Mouse (Mus musculus) midbrain, embryonic 13.5 days (tissue): ENCODE measurements around the gene She. TPM values are rescaled to one million over a fixed set of nuclear protein-coding genes. Genes with fewer than 3 reads are reported as not detected.

Experiments used
- ATAC-seq: fragments of 200-750 bp; cut with Nextera tagmentation; 2 replicates; pipeline ENCODE4 v1.8.0; 2017; ENCODE audit warnings: mild to moderate bottlenecking, moderate TSS enrichment, moderate library complexity
- H3K27ac ChIP-seq: fragments of 300-500 bp; sonication (generic); 2 replicates; pipeline ENCODE4 v1.5.1; 2015; ENCODE audit warnings: inconsistent platforms, mild to moderate bottlenecking, moderate library complexity
- H3K27me3 ChIP-seq: fragments of 300-500 bp; sonication (generic); 2 replicates; pipeline ENCODE4 v1.6.1; 2015; ENCODE audit warnings: mild to moderate bottlenecking, inconsistent platforms
- H3K36me3 ChIP-seq: fragments of 300-500 bp; sonication (generic); 2 replicates; pipeline ENCODE4 v1.6.1; 2015; ENCODE audit warnings: mild to moderate bottlenecking, inconsistent platforms
- H3K4me1 ChIP-seq: fragments of 300-500 bp; sonication (generic); replicated peaks from 2 replicates; pipeline ENCODE4 v1.6.1; 2015; ENCODE audit warnings: inconsistent platforms
- H3K4me2 ChIP-seq: fragments of 300-500 bp; sonication (generic); replicated peaks from 2 replicates; pipeline ENCODE4 v1.6.1; 2015; ENCODE audit warnings: moderate library complexity, mild to moderate bottlenecking, inconsistent platforms
- H3K4me3 ChIP-seq: fragments of 300-500 bp; sonication (generic); replicated peaks from 2 replicates; pipeline ENCODE4 v1.5.1; 2015; ENCODE audit warnings: mild to moderate bottlenecking, inconsistent platforms
- H3K9ac ChIP-seq: fragments of 300-500 bp; sonication (generic); replicated peaks from 2 replicates; pipeline ENCODE4 v1.6.1; 2015; ENCODE audit warnings: mild to moderate bottlenecking, inconsistent platforms
- H3K9me3 ChIP-seq: fragments of 300-500 bp; sonication (generic); 2 replicates; pipeline ENCODE4 v1.6.1; 2016; ENCODE audit warnings: mild to moderate bottlenecking, inconsistent platforms
- WGBS: fragments of 180-500 bp; shearing (Covaris S2); methylation state at CpG from one replicate; pipeline ENCODE4 v1.1.7; 2015; 5-methylcytosine and 5-hydroxymethylcytosine counted together
- polyA plus RNA-seq: library from polyadenylated mRNA; unstranded; fragments of >200 nt; fragmentation: Nextera tagmentation; extraction: Ambion mirVana; gene quantifications from 2 replicates; pipeline ENCODE4 v1.2.1, GENCODE M21; 2015

The She gene
- polyA plus RNA-seq, 1 experiment from 2014 or later: 1.6 TPM

DNA sequence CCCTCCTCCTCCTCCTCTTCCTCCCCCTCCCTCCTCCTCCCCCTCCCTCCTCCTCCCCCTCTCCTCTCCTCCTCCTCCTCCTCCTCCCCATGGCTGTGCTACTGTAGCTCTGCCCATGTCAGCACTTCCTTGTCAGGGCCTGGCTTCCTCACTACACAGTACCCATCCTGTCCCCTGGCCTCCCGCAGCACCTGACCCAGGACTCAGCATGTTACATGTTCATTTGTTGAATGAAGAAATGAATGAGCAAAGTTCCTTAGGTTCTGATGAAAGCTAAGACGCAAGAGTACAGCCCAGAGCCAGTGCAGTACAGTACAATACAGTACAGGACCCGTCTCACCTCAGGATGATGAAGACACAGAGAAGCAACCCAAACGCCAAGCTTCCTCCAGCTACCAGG, 45.3 kb downstream of the She start:
- H3K4me3 ChIP-seq: no peak overlapping the region
- H3K4me1 ChIP-seq: 0 out of 2 replicates have a peak, but pooled peaks cover 6% of the 10 kb centered on the region
- H3K27me3 ChIP-seq: peaks cover 43% of the 10 kb centered on the region
- 0 out of 2 replicates have a peak, but pooled peaks cover 3% of the 10 kb centered on the region for H3K9me3 ChIP-seq
- no peak overlapping the region for H3K4me2 ChIP-seq
- no peak for ATAC-seq
- WGBS: 75% methylated on average over 4 of the region's 4 CpGs
- no peak overlapping the region for H3K27ac ChIP-seq
- H3K36me3 ChIP-seq: no peaks in the 10 kb centered on the region
- no peak overlapping the region for H3K9ac ChIP-seq

- no peak for ATAC-seq
- no peak overlapping the region for H3K27ac ChIP-seq
- no peak overlapping the region for H3K4me3 ChIP-seq
- H3K9ac ChIP-seq: no peak overlapping the region
- H3K4me1 ChIP-seq: 0 out of 2 replicates have a peak, but pooled peaks cover 6% of the 10 kb centered on the region
- no peaks in the 10 kb centered on the region for H3K36me3 ChIP-seq
- peaks cover 42% of the 10 kb centered on the region for H3K27me3 ChIP-seq
- WGBS: 81% methylated on average over 8 of the region's 8 CpGs
- H3K9me3 ChIP-seq: 0 out of 2 replicates have a peak, but pooled peaks cover 3% of the 10 kb centered on the region
- H3K4me2 ChIP-seq: no peak overlapping the region
These were observed 46.0 kb downstream of the She start for GRCm38 (mm10) chr3:89877129-89877528.

- no peaks in the 10 kb centered on the region for H3K9me3 ChIP-seq
- H3K27me3 ChIP-seq: peaks cover 41% of the 10 kb centered on the region
- H3K36me3 ChIP-seq: no peaks in the 10 kb centered on the region
- H3K4me2 ChIP-seq: no peak overlapping the region
- H3K4me1 ChIP-seq: 0 out of 2 replicates have a peak, but pooled peaks cover 6% of the 10 kb centered on the region
- 4% methylated on average over 3 of the region's 3 CpGs for WGBS
- H3K27ac ChIP-seq: no peak overlapping the region
- H3K4me3 ChIP-seq: no peak overlapping the region
- H3K9ac ChIP-seq: no peak overlapping the region
- ATAC-seq: no peak
These were observed 47.3 kb downstream of the She start for GRCm38 (mm10) chr3:89878456-89878855.

- Histone ChIP-seq H3K9me3 (no peaks in the 10 kb centered on the region), H3K9ac (no peak overlapping the region), H3K27me3 (peaks cover 41% of the 10 kb centered on the region), H3K27ac (no peak overlapping the region), H3K4me1 (0 out of 2 replicates have a peak, but pooled peaks cover 6% of the 10 kb centered on the region), H3K36me3 (no peaks in the 10 kb centered on the region), H3K4me2 (no peak overlapping the region), H3K4me3 (no peak overlapping the region)
- WGBS: 65% methylated on average over 3 of the region's 3 CpGs
- ATAC-seq: no peak
These were observed 48.2 kb downstream of the She start for GRCm38 (mm10) chr3:89879326-89879725.

DNA sequence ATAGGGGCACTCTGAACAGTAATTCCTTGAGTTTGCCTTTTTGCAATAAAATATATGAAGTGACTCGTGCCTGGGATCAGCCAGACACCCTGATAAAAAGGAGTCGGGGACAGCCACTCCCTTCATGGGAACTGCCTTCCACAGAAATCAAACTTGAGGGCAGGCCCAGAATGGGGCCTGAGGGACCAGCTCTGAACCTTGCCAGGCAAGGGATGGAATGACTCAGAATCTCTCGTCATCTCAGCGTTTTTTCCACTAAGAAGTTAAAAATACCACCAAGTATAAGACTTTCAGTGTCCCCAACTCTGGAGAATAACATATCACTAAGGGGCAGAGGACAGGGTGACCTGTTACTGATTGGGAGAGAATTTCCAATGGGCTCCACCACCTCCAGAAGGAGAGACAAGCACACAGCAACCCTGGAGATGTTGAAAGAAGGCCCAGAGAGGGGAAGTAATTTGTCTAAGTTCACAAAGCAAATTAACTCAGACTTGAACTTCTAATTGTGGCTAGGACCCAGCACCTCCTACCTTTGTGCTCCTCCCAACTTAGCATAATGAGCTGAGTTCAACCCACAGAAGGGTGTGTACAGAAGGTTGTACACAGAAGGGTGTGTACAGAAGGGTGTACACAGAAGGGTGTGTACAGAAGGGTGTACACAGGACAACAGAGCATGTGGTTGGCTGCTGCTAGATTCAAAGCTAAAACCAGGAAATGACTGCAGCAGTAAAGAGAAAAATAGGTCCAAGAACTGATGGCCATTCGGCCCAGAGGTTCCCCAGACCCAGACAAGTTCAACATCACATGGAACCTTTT, 49.1 kb downstream of the She start:
- Histone ChIP-seq H3K36me3 (no peaks in the 10 kb centered on the region), H3K27me3 (peaks cover 41% of the 10 kb centered on the region), H3K27ac (no peak overlapping the region), H3K9ac (no peak overlapping the region), H3K4me2 (no peak overlapping the region), H3K9me3 (no peaks in the 10 kb centered on the region), H3K4me1 (0 out of 2 replicates have a peak, but pooled peaks cover 6% of the 10 kb centered on the region), H3K4me3 (no peak overlapping the region)
- whole genome bisulfite sequencing: 86% methylated on average over 5 of the region's 5 CpGs
- no peak for ATAC-seq

DNA sequence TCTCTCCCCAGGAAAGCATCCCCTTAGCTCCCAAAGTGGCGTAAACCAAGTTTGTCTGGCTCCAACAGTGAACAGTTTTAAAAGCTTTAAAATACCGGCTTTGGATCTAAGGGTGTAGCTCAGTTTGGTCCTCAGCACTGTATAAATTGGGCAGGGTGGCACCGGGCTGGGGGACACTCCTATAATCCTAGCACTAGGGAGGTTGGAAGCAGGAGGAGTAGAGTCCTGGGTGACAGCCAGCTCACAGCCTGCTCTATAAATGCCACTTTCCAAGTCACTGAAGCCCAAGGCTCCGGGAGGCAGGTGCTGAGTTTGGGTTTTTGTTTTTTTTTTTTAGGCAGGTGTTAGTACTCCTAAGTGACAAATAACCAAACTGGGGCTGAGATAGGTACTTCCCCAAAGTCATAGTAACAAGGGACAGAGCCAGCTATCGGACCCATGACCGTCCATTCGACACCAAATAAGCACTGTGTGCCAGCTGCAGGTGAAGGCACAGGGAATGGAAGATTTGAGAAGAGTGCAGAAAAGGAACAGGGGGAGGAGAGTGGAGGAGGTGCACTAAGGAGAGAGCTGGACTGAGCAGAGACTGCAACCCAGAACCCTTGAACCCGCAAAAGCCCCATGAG, 51.5 kb downstream of the She start:
- WGBS: 78% methylated on average over 8 of the region's 8 CpGs
- Histone ChIP-seq H3K4me2 (no peak overlapping the region), H3K36me3 (no peaks in the 10 kb centered on the region), H3K9ac (no peak overlapping the region), H3K27ac (no peak overlapping the region), H3K27me3 (peaks cover 21% of the 10 kb centered on the region), H3K9me3 (no peaks in the 10 kb centered on the region), H3K4me3 (no peak overlapping the region), H3K4me1 (0 out of 2 replicates have a peak, but pooled peaks cover 6% of the 10 kb centered on the region)
- no peak for ATAC-seq

DNA sequence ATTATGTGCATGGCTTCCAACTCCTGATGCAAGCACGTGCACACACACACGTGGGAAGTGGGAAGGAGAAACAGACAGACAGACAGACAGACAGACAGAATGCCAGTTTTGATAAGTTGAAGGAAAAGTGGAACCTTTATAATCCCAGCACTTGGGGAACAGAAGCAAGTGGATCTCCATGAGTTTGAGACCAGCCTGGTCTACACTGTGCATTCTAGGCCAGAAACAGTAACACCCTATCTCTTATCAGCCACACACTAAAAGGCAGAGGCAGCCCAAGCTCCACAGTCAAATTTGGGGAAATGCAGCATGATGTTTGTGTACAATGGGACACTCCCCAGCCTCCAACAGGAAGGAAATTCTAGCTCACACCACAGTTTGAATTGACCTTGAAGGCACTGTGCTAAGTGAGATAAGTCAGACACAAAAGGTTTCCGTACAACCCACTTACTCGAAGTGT, 52.4 kb downstream of the She start:
- 88% methylated on average over 4 of the region's 4 CpGs for WGBS
- H3K27me3 ChIP-seq: peaks cover 19% of the 10 kb centered on the region
- no peak overlapping the region for H3K4me2 ChIP-seq
- ATAC-seq: no peak
- no peaks in the 10 kb centered on the region for H3K9me3 ChIP-seq
- H3K36me3 ChIP-seq: no peaks in the 10 kb centered on the region
- H3K27ac ChIP-seq: no peak overlapping the region
- H3K4me3 ChIP-seq: no peak overlapping the region
- no peak overlapping the region for H3K9ac ChIP-seq
- 0 out of 2 replicates have a peak, but pooled peaks cover 2% of the 10 kb centered on the region for H3K4me1 ChIP-seq

DNA sequence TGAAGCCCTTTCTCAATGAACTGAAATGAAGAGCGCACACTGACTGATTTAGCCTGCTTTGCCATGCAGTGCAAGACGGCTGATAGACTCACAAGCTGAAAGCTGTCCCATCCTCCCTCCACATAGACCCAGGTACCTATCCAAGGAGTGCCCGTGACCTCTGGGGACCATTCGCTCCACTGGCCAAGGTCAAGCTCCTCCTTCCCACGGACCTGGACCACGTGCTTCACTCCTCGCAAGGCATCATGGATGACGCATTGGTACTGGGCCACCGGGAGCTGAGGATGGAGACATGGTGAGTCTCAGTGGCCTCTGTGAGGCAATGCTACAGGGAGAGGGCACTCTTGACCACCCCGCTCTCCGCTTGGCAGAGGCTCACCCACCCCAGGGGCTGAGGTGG, 54.6 kb downstream of the She start:
- no peak for ATAC-seq
- H3K27me3 ChIP-seq: peaks cover 6% of the 10 kb centered on the region
- no peaks in the 10 kb centered on the region for H3K9me3 ChIP-seq
- no peak overlapping the region for H3K9ac ChIP-seq
- no peaks in the 10 kb centered on the region for H3K4me1 ChIP-seq
- no peak overlapping the region for H3K4me3 ChIP-seq
- no peaks in the 10 kb centered on the region for H3K36me3 ChIP-seq
- H3K27ac ChIP-seq: no peak overlapping the region
- 92% methylated on average over 11 of the region's 11 CpGs for WGBS
- no peak overlapping the region for H3K4me2 ChIP-seq

GRCm38 (mm10) chr3:89887582-89888230, 56.5 kb downstream of the She start:
- H3K9me3 ChIP-seq: no peaks in the 10 kb centered on the region
- ATAC-seq: no peak
- WGBS: 94% methylated on average over 7 of the region's 7 CpGs
- H3K27ac ChIP-seq: no peak overlapping the region
- no peaks in the 10 kb centered on the region for H3K27me3 ChIP-seq
- H3K4me2 ChIP-seq: no peak overlapping the region
- no peak overlapping the region for H3K4me3 ChIP-seq
- H3K9ac ChIP-seq: no peak overlapping the region
- H3K36me3 ChIP-seq: no peaks in the 10 kb centered on the region
- no peaks in the 10 kb centered on the region for H3K4me1 ChIP-seq

DNA sequence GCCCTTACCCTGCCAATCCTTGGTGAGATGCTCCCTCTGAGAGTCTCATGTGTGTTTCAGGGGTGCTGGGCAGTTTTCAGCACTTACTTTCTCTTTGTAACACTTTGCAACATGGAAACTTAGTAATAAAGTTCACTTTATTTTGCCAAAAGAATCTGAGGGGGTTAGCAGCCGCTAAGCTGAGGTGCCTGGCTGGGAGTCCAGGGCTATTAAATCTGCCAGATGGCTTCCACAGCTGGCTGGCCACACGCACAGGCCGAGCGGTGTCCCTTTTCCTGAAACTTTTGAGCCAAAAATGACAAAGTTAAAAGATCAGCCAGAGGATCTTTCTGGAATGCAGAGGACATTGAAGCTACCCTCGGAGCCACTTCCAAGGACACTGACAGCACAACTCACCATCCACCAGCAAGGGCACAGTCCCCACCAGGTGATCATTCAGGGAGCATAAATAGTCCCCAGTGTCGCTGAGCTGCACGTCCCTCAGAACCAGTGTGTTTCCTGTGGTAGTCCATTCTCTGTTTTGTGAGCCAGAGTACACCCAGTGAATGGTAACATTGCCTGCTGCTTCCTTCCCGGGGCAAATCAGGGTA, 58.8 kb downstream of the She start:
- H3K4me3 ChIP-seq: no peak overlapping the region
- H3K9ac ChIP-seq: no peak overlapping the region
- H3K27ac ChIP-seq: no peak overlapping the region
- 81% methylated on average over 8 of the region's 8 CpGs for WGBS
- no peaks in the 10 kb centered on the region for H3K4me1 ChIP-seq
- H3K9me3 ChIP-seq: no peaks in the 10 kb centered on the region
- H3K27me3 ChIP-seq: no peaks in the 10 kb centered on the region
- H3K4me2 ChIP-seq: no peak overlapping the region
- ATAC-seq: no peak
- H3K36me3 ChIP-seq: no peaks in the 10 kb centered on the region

DNA sequence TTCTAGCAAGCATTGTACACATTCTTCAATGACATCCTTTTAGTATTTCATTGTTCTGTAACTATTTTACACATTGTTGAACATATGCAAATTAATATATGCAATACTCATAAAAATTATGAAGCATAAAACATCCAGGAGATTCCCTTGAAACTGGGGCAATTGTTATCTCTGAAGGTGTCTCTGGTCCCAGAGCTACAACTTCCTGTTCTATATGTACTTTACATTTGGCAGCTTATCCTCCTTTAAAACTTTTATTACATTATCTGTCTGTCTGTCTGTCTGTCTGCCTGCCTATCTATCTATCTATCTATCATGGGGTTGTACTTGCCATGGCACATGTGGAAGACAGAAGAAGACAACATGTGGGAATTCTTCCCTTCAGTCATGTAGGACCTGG, 60.5 kb downstream of the She start:
- no peaks in the 10 kb centered on the region for H3K36me3 ChIP-seq
- no peak for ATAC-seq
- H3K9ac ChIP-seq: no peak overlapping the region
- no peak overlapping the region for H3K4me3 ChIP-seq
- no peaks in the 10 kb centered on the region for H3K27me3 ChIP-seq
- no peak overlapping the region for H3K4me2 ChIP-seq
- H3K9me3 ChIP-seq: no peaks in the 10 kb centered on the region
- no peak overlapping the region for H3K27ac ChIP-seq
- no peaks in the 10 kb centered on the region for H3K4me1 ChIP-seq
